Mouse (Mus musculus) hindbrain, embryonic 16.5 days (tissue): ENCODE data around the gene Bcl11b. TPM values are rescaled to one million over a fixed set of nuclear protein-coding genes. Genes with fewer than 3 reads are reported as not detected.

Experiments
- ATAC-seq: fragments of 200-750 bp; cut with Nextera tagmentation; 2 replicates; pipeline ENCODE4 v1.8.0; 2017; ENCODE audit warnings: moderate TSS enrichment, moderate library complexity
- H3K27ac ChIP-seq: fragments of 300-500 bp; sonication (generic); 2 replicates; pipeline ENCODE4 v1.5.1; 2014; ENCODE audit warnings: low read depth, mild to moderate bottlenecking, control low read depth, low read length, moderate library complexity
- H3K27me3 ChIP-seq: fragments of 300-500 bp; sonication (generic); replicated peaks from 2 replicates; pipeline ENCODE4 v1.6.1; 2014; ENCODE audit warnings: low read length; ENCODE audit not compliant: control insufficient read depth, insufficient read depth
- H3K36me3 ChIP-seq: fragments of 300-500 bp; sonication (generic); 2 replicates; pipeline ENCODE4 v1.6.1; 2014; ENCODE audit warnings: mild to moderate bottlenecking, low read length, moderate library complexity, mixed read lengths; ENCODE audit not compliant: control insufficient read depth, insufficient read depth
- H3K4me1 ChIP-seq: fragments of 300-500 bp; sonication (generic); 2 replicates; pipeline ENCODE4 v1.6.1; 2014; ENCODE audit warnings: low read depth, low read length; ENCODE audit not compliant: control insufficient read depth, insufficient read depth
- H3K4me2 ChIP-seq: fragments of 300-500 bp; sonication (generic); 2 replicates; pipeline ENCODE4 v1.6.1; 2014; ENCODE audit warnings: mild to moderate bottlenecking, low read length, control low read depth, moderate library complexity
- H3K4me3 ChIP-seq: fragments of 300-500 bp; sonication (generic); 2 replicates; pipeline ENCODE4 v1.5.1; 2014; ENCODE audit warnings: mild to moderate bottlenecking, low read length, control low read depth, moderate library complexity
- H3K9ac ChIP-seq: fragments of 300-500 bp; sonication (generic); 2 replicates; pipeline ENCODE4 v1.6.1; 2014; ENCODE audit warnings: low read depth, mild to moderate bottlenecking, control low read depth, low read length, moderate library complexity
- H3K9me3 ChIP-seq: fragments of 300-500 bp; sonication (generic); 2 replicates; pipeline ENCODE4 v1.6.1; 2014; ENCODE audit warnings: mild to moderate bottlenecking, low read length, moderate library complexity; ENCODE audit not compliant: control insufficient read depth
- WGBS: fragments of 180-500 bp; shearing (Covaris S2); extraction: QIAGEN DNeasy Blood & Tissue Kit; methylation state at CpG from one replicate; pipeline ENCODE4 v1.1.7; 2014; 5-methylcytosine and 5-hydroxymethylcytosine counted together
- polyA plus RNA-seq: library from polyadenylated mRNA; unstranded; fragments of >200 nt; fragmentation: Nextera tagmentation; extraction: Ambion mirVana; gene quantifications from 2 replicates; pipeline ENCODE4 v1.2.1, GENCODE M21; 2015

The Bcl11b gene
- polyA plus RNA-seq, 1 experiment from 2014 or later: 12.0 TPM

DNA sequence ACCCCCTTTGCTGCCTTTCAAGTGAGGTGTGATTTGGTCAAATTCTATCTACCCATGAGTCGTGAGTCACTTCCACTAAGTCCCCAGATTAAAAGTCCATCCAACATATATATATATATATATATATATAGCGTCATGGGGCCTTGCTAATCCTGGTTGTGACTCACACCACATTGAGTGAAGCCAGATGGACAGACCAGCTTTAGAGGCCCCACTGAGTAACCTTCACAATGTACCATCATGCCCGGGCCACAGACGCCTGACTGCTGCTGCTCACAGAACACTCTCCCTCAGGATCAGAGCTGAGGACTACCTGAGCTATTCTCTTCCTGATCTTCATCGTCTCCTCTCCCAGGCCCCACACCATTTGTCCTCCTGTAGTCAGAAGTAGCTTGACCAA lies 115.4 kb downstream of the Bcl11b start:
- no peak overlapping the region for H3K4me3 ChIP-seq
- H3K27me3 ChIP-seq: no peaks in the 10 kb centered on the region
- ATAC-seq: no peak
- H3K4me1 ChIP-seq: 0 out of 2 replicates have a peak, but pooled peaks cover 4% of the 10 kb centered on the region
- H3K4me2 ChIP-seq: no peak overlapping the region
- H3K27ac ChIP-seq: no peak overlapping the region
- 85% methylated on average over 5 of the region's 5 CpGs for WGBS
- no peak overlapping the region for H3K9ac ChIP-seq
- H3K36me3 ChIP-seq: no peaks in the 10 kb centered on the region
- H3K9me3 ChIP-seq: no peaks in the 10 kb centered on the region

- Histone ChIP-seq H3K4me2 (no peak overlapping the region), H3K36me3 (no peaks in the 10 kb centered on the region), H3K27ac (no peak overlapping the region), H3K9ac (no peak overlapping the region), H3K27me3 (no peaks in the 10 kb centered on the region), H3K4me3 (no peak overlapping the region), H3K4me1 (0 out of 2 replicates have a peak, but pooled peaks cover 4% of the 10 kb centered on the region), H3K9me3 (no peaks in the 10 kb centered on the region)
- WGBS: 68% methylated on average over 6 of the region's 6 CpGs
- ATAC-seq: no peak
These were observed 115.8 kb downstream of the Bcl11b start for GRCm38 (mm10) chr12:107887621-107888020.

DNA sequence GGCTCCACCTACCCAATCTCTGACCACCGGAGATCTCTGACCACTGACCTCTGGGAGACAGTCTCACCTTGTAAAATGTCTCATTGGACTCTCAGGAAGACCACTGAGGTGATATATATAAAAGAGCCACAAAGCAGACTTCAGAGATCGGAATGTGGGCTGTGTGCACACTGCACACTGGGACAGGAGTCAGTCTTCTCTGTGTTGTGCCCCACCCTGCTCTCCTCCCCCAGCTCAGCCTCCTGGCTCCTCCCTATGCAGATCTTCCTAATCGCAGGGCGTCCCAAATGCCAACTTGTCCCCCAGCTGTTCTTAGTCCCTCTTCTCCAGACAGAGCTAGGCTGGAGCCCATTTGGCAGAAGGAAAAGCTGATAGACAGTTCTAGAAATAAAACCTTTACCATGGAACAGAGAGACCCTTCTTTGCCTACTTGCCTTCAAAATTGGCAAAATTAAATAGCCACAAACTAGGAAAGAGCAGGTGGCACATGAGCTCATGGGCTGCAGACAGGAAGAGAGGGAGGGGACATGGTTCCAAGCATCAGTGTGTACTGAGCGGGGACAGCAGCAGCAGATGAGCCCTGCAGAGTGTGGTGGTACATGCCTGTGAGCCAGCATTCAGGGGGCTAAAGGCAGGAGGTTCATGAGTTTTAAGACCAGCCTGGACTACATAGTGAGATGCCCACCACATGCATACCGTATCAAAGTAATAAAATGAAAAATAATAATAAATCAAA lies 118.9 kb downstream of the Bcl11b start:
- no peak for ATAC-seq
- Histone ChIP-seq H3K27me3 (no peaks in the 10 kb centered on the region), H3K27ac (no peak overlapping the region), H3K9ac (no peak overlapping the region; the same call in 1 of the 2 replicates), H3K9me3 (no peaks in the 10 kb centered on the region), H3K4me2 (no peak overlapping the region), H3K36me3 (no peaks in the 10 kb centered on the region), H3K4me3 (no peak overlapping the region), H3K4me1 (0 out of 2 replicates have a peak, but pooled peaks cover 4% of the 10 kb centered on the region)
- 59% methylated on average over 6 of the region's 6 CpGs for WGBS

DNA sequence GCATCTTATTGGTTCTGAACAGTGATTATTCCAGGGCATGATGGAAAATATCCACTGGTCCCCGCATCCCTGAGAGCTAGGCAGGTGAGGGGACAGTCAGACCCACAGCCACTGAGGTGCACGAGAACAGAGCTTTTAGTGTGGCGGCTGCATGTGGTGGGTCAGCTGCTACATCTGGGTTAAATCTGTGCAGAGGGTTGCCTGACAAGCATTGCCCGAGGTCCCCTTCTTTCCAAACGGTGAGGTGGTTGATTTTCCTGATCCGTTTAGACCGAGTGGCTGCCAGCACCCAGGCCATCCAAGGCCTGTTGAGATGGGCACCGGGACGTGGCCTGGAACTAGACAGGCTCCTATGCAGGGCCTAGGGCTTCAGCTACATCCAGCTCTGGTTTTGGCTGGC lies 121.7 kb downstream of the Bcl11b start:
- no peak for ATAC-seq
- Histone ChIP-seq H3K36me3 (no peaks in the 10 kb centered on the region), H3K4me2 (no peak overlapping the region), H3K9me3 (no peaks in the 10 kb centered on the region), H3K4me1 (0 out of 2 replicates have a peak, but pooled peaks cover 2% of the 10 kb centered on the region), H3K9ac (no peak overlapping the region), H3K27ac (no peak overlapping the region), H3K27me3 (no peaks in the 10 kb centered on the region), H3K4me3 (no peak overlapping the region)
- 82% methylated on average over 9 of the region's 9 CpGs for whole genome bisulfite sequencing

DNA sequence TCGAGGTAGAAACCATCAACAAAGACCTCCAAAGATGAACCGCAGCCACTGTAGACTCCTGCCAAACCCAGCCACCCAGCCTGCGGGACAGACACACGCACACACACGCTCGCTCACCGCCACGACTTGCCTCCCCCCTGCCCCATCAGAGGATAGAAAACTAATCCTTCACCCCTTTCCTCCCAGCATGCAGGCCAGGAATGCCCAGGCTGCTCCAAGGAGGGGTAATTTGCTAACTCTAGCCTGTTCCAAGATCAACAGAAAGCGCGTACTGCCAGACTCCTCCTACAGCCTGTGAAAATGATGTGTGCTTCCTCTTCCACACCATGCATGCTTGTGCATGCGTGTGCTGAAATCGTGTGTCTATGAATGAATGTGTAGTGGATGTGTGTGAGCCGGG lies 122.7 kb downstream of the Bcl11b start:
- H3K4me2 ChIP-seq: no peak overlapping the region

GRCm38 (mm10) chr12:107879114-107879777 lies 124.2 kb downstream of the Bcl11b start:
- 69% methylated on average over 16 of the region's 16 CpGs for WGBS
- no peaks in the 10 kb centered on the region for H3K27me3 ChIP-seq

More for the DNA sequence above, 122.7 kb downstream of the Bcl11b start:
- H3K9me3 ChIP-seq: no peaks in the 10 kb centered on the region
- H3K9ac ChIP-seq: no peak overlapping the region
- H3K36me3 ChIP-seq: no peaks in the 10 kb centered on the region
- no peaks in the 10 kb centered on the region for H3K27me3 ChIP-seq
- 83% methylated on average over 13 of the region's 13 CpGs for WGBS
- no peak overlapping the region for H3K4me3 ChIP-seq
- no peak overlapping the region for H3K27ac ChIP-seq
- ATAC-seq: no peak
- 0 out of 2 replicates have a peak, but pooled peaks cover 2% of the 10 kb centered on the region for H3K4me1 ChIP-seq

GRCm38 (mm10) chr12:107876237-107876636 lies 127.2 kb downstream of the Bcl11b start:
- Histone ChIP-seq H3K36me3 (no peaks in the 10 kb centered on the region), H3K9ac (no peak overlapping the region), H3K27me3 (no peaks in the 10 kb centered on the region), H3K4me1 (no peaks in the 10 kb centered on the region), H3K4me2 (no peak overlapping the region), H3K4me3 (no peak overlapping the region), H3K27ac (no peak overlapping the region), H3K9me3 (no peaks in the 10 kb centered on the region)
- 81% methylated on average over 9 of the region's 9 CpGs for WGBS
- ATAC-seq: no peak

More at GRCm38 (mm10) chr12:107879114-107879777, 124.2 kb downstream of the Bcl11b start:
- Histone ChIP-seq H3K27ac (no peak overlapping the region), H3K4me2 (no peak overlapping the region), H3K4me1 (no peaks in the 10 kb centered on the region), H3K9ac (no peak overlapping the region), H3K9me3 (no peaks in the 10 kb centered on the region), H3K36me3 (no peaks in the 10 kb centered on the region), H3K4me3 (no peak overlapping the region)
- no peak for ATAC-seq

GRCm38 (mm10) chr12:107874467-107875142 lies 128.8 kb downstream of the Bcl11b start:
- Histone ChIP-seq H3K27ac (no peak overlapping the region), H3K9ac (no peak overlapping the region), H3K36me3 (no peaks in the 10 kb centered on the region), H3K4me3 (no peak overlapping the region), H3K9me3 (no peaks in the 10 kb centered on the region), H3K4me1 (no peaks in the 10 kb centered on the region), H3K27me3 (no peaks in the 10 kb centered on the region), H3K4me2 (no peak overlapping the region)
- 77% methylated on average over 27 of the region's 27 CpGs for WGBS
- no peak for ATAC-seq

GRCm38 (mm10) chr12:107869526-107870050 lies 133.8 kb downstream of the Bcl11b start:
- Histone ChIP-seq H3K27me3 (no peaks in the 10 kb centered on the region), H3K9me3 (no peaks in the 10 kb centered on the region), H3K9ac (no peak overlapping the region), H3K36me3 (no peaks in the 10 kb centered on the region), H3K4me3 (no peak overlapping the region), H3K4me2 (no peak overlapping the region), H3K27ac (no peak overlapping the region), H3K4me1 (no peaks in the 10 kb centered on the region)
- ATAC-seq: no peak
- 87% methylated on average over 20 of the region's 20 CpGs for WGBS
